Mouse (Mus musculus) layer of hippocampus, postnatal 10 days (tissue): ENCODE results near the gene Ankra2. TPM values are rescaled to one million over a fixed set of nuclear protein-coding genes. Genes with fewer than 3 reads are reported as not detected.

Experiments used
- DNase-seq, 2 experiments: peaks; one replicate each; pipeline ENCODE4 v3.0.0; 2021; ENCODE audit warnings: low spot score in 2 of 2
- total RNA-seq, 2 experiments: library from RNA; stranded (reverse); gene quantifications; 2 replicates each; pipeline ENCODE4 v1.2.3; 2021

Ankra2 gene
- total RNA-seq, 2 experiments from 2014 or later, result 59.2 to 60.1 TPM

DNA sequence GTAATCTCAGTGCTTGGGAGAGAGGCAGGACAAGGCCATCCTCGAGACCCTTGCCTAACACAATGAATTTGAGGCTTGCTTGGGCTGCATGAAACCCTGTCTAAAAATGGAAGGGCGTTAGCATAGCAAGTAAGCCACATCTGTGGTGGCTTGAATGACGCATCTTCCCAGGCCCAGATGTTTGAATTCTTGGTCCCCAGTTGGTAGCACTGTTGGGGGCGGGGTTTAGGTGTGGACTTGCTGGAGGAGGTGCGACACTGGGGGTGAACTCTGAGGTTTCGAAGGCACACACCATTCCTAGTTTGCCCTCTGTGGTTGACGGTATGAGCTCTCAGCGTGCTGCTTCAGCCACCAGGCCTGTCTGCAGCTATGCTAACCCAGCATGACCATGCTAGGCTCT lies 28.8 kb downstream of the Ankra2 start:
- DNase-seq, result no peak

DNA sequence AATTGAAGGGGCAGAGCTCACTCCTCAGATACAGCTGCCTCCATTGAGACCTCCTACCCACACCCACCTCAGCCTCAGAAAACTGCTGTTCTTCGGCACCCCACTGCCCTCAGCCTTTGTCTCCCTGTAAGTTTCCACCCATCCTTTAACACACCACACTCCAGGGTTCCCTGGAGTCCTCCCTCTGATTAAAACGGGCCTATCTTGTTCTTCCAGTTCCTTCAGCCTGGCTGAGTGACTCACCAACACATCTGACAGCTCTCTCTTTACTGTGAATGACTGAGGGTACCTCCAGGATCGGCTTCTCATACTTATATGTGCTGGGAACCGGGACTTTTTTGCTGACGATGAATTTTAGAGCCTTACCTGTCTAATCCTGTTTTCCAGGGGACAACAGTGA lies 33.2 kb downstream of the Ankra2 start:
- DNase-seq, result no peak

DNA sequence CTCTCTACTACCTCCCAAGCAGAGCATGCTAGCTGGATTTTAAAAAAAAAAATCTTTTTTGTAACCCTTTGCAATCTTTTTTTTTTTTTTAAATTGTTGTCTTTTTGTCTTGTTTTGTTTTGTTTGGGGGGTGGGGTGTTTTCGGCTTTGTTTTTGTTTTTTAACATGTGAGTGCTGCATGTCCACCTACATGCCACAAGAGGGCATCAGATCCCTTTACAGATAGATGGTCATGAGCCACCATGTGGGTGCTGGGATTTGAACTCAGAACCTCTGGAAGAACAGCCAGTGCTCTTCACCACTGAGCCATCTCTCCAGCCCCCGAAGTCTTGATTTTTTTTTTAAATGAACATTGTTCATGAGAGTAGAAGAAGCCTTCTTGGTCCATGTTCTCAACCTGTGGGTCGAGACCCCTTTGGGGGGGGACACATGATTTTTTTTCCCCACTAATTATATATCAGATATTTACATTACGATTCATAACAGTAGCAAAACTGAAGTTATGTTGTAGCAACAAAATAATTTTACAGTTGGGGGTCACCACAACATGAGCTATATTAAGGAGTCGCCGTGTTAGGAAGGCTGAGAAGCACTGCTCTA lies 35.1 kb downstream of the Ankra2 start:
- no peak for DNase-seq

DNA sequence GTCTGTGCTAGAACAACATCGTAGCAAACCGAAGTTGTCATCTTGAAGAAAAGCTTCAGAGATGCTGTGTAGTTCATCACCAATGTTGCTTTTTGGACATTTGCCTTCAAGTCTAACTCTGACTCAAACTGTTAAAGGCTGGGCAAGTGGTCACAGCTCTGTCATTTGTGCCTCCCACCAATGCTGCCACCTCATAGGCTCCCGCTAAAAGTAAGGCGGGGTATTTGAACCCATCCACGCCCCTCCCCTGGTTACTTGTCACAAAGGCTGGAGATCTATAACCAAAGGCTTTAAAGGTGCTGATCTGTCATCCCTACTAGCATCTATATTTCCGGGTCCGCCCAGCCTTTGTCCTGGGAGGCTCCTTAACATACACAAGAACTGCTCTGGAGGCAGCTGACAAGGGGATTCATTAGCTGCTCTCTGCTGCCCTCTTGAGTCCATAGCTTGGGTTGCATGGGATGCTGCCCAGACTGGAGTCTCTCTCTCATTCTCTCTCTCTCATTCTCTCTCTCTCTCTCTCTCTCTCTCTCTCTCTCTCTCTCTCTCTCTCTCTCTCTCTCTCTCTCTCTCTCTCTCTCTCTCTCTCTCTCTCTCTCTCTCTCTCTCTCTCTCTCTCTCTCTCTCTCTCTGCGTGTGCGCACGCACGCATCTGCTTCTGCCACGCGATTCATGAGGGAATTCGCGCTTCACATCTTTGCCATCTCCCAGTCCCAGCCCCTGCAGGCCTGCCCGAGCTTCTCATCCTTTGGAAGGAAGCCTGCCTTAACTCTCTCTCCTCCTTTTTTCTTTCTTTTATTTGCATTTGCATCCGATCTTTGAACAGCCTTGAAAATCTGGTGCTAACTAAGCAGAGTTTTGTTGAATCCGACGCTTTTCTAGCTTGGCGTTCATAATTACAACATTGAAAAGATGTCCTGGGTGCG lies 36.2 kb downstream of the Ankra2 start:
- peak; percentile 87 for DNase-seq

DNA sequence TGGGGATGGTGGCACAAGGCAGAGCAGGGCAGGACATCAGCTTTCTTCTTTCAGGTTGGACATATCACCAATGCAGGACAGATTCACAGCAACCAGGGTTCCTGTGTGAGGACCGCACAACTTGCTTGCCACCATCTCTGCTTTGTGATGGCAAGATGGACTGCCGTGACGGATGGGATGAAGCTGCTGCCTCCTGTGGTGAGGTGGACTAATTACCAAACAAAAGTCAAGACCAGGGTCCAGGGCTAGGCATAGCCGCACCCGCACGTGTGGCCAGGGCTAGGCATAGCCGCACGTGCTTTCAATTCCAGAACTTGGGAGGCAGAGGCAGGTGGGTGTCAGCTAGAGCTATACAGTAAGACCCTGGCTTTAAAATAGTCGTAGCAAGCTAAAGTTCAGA lies 42.4 kb downstream of the Ankra2 start:
- no peak for DNase-seq

DNA sequence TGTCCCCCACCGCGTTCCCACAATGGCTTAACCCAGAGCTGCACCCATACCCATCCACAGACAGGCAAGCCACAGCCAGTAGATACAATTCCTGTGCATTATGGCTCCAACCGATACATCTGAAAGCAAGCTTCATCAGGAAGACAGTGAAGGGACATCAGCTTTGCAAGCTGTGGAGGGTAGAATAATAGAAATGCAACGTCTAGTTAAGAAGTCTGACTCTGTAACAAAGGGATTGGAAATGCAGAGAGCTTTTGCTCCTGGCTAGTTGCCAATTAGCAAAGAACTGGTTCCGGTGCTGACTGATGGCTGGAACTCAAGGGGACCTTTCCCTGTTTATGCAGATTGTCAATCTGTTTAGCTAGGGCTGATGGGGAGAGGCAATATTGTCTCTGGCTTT lies 43.5 kb downstream of the Ankra2 start:
- no peak for DNase-seq

DNA sequence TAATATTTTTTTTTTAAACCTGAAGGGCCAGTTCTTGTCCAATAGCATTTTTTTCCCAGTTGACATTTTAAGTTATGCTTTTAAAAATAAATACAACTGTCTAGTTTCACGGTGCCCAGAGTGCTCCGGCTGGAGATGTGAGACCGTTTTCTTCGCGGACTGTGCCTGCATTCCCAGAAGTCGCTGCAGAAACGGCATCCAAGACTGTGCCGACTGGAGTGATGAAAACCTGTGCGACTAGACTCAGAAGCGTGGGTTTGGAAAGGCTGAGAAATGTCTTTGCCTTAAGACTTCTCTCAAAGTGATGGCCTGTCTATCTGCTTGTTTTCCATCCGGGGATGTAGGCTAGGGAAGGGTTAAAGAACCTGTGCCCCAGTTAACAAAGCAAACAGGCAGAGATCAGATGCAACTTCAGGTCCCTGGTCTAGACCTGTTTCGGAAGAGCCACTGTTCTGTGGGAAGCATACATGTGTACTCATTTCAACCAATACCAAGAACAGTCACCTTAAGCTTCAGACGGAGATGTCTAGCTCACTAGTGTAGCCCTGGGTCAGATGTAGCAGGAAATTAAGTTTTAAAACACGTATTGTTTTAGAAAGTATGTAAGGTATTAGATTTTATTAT lies 44.1 kb downstream of the Ankra2 start:
- DNase-seq, result no peak

DNA sequence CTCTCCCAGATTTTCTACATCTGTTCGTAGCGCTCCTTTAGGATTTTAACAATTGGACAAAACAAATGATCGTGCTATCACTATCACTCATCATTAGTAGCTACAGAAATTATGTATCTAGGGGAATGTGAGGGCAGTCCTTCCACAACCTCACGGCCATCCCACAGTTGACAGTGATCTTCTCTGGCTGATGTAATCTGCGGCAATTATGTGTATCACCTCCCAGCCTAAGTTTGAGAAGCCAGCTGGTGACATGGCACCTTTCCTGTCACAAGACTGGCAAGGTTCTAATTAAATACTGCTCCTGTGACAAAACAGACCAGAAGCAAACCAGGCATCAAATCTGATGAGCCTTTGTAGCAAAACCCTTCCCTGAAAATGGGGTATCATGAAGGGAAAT lies 45.1 kb downstream of the Ankra2 start:
- DNase-seq, result no peak

DNA sequence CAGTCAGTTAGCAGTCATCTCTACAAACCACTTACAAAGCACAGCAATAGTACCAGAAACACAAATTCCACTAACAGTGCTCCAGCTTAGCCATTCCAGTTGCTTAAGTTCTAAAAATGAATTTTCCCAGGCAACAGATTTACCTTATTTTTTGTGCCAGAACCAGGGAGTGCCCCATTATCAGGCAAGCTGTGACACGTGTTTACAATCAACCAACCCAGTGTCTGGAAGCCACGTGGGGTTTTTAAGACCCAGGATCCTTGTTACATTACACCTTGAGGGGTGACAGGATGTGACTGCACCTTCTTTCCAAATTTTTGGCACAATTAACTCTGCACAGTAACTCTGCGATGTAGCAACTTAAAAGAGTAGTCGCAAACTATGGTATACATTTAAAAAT lies 45.9 kb downstream of the Ankra2 start:
- no peak for DNase-seq

DNA sequence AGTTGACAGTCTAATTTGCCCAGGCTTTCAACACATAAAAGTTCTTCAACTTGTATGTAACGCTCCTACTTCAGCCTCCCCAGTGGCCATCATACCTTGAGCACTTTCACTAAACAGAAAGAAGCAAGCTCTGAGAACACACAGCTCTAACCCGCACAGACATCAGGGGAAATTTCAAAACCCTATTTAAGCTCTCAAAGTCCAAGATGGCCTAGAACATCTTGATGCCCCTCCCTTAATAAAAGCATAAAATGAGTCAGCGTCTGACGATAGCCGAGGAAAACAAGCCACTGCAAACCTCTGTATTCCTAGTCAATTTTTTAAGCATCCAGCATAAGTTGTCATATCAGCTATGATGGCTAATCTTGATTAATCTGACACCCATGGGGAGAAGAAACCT lies 48.7 kb downstream of the Ankra2 start:
- DNase-seq, result no peak

DNA sequence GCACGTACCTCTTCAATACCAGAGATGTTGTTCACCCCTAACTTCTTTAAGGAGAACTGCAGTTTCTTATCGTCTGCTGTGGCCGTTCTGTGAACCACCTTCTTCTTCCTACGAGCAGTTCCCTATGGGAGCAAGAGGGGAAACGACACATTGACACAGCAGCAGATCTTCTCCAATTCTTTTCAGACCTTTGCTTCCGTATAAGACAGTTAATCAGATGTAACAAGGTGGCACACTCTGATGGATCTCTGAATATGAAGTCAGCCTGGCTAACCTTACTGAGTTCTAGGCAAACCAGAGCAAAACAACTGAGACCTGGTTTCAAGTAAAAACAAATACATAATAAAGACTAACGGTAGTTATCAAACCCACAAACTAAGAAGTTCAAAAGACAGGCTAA lies 50.8 kb downstream of the Ankra2 start:
- DNase-seq, result no peak

DNA sequence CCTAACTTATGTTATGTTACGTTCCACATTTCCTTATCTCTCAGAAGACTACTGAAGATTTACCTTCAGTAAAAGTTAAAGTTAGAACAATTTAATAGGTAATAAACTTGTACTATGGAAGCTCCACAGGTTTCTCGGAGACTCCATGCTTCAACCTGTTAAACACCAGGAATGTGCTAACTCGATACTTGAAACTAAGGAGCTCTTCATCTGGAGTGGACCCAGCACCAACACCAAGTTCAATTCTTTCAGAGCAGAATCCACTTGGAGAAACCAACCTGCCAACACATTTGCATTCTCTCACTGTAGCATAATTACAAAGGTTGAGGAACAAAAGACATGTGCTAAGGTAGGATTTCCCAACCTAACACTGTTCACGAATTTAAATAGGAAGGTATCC lies 52.2 kb downstream of the Ankra2 start:
- DNase-seq, result no peak

DNA sequence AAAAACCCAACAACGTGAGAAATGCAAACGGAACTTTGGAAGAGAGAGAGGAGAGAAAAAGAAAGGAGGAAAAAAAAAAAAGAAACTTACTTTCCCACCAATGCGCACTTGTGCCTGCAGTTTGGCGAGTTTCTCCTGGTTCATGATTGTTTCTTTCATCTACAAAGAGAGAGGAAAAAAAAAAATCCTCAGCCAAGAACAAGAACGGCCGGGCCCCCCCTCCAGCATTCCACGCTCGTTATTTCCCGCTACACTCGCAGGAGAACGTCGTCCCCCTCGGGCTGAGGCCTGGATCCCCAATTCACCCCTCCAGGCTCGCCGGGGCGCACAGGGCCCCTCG lies 53.2 kb downstream of the Ankra2 start:
- DNase-seq, result no peak

DNA sequence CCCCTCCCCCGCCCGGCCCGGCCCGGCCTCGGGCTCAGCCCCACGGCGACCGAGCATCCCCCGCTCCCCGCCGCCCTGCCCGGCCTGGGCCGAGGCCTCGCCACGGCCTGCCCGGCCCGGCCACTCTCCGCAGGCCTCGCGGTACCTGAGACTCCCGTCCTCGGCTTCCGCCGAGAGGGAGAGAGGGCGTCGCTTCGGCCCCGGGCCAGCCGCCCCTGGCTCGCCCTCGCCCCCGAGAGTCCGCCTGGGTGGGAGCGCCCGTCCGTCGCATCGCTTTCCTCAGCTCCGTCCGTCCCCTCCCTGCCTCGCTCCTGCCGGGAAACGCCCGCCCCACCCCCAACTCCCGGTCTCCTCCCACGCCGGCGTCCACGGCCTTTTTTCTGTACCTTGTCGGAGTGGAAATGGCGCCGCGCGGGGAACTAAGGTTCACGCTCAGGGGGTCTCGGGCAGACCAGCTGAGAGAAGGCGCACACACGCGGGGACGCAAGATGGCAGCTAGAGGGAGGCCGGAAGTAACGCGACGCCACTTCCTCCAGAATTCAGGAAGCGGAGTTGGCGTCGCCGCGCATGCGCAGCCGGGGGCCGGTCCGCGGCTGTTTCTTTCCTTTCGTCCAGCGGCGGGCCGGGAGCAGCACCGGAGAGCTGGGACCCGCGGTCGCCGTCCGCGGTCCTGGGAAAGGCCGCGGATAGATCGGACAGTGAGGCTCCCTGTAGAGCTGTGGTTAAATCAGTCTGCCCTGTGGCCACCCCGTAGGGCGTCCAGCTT lies 53.8 kb downstream of the Ankra2 start, which contains the start of gene Btf3:
Btf3 (minus strand) TSS at position 527 of the 766 bp plus-strand sequence.
- peak; percentile 90 to 94 for DNase-seq

DNA sequence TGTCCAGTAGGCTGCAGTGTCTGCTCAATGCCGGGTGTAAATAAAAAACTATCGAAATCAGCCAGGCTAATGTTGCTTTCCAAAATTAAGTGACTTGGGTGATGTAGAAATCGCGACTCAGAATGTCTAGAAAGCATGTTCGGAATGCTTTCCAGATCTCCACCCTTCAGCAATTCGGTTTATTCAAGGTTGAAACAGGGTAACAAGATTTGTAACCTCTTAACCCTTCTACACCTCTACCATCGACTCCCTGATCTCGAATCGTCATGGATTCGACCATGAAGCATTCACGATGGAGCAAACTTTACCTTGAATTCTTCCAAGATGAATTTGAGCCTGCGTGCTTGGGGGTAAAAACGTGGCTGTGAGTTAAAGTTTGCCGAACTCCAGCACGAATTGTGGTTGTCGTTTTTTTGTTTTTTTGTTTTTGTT lies 54.4 kb downstream of the Ankra2 start:
- DNase-seq, result no peak

DNA sequence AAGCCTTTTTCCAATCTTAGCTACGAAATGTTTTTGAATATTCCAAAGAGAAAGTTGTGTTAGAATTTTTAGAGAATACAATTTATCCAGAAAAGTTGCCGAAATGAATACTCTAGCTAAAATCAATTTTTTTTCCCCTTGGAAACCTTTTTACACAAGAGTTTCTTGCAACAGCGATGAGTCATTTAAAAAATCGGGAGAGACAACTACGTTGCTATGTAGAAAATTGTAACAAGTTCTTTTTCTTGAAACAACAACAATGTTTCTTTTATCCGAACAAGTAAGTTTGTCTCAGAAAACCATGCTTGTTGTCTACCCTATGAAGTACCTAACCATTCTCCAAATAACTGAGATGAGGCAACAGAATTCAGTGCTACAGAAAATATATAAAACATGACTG lies 55.0 kb downstream of the Ankra2 start:
- DNase-seq, result no peak

Other genes with a start within 250 kb of the Ankra2 start
- 10 to 100 TPM; 76.3 to 80.5 TPM for gene Arhgef28, start 56.6 kb upstream of the Ankra2 start, total RNA-seq
- 10 to 100 TPM; 22.3 to 22.6 TPM for gene Utp15, start within 50 bp of the Ankra2 start, total RNA-seq
- gene Gm21976, start 16.8 kb downstream of the Ankra2 start, total RNA-seq, result not detected
- 100 to 1,000 TPM; 240 to 268 TPM for gene Btf3, start 53.9 kb downstream of the Ankra2 start, total RNA-seq
- 1 to 10 TPM; 1.5 to 1.6 TPM for gene Foxd1, start 91.2 kb downstream of the Ankra2 start, total RNA-seq
- not detected for gene Gm10320, start 228.9 kb downstream of the Ankra2 start, total RNA-seq